Mouse (Mus musculus): ENCODE measurements around the gene Txndc15. TPM values are rescaled to one million over a fixed set of nuclear protein-coding genes. Genes with fewer than 3 reads are reported as not detected.
"Not testable (repeated sequence)": the region's sequence is repeated elsewhere in the genome, so short reads cannot be mapped to it uniquely, and the experiment has no call there.

Txndc15 gene
- total RNA-seq (2017), result 27.3 to 47.8 TPM (median 47.6 TPM) in 3 replicates

- peak; percentile 89 for ATAC-seq (replicated peaks; ENCODE audit: insufficient number of reproducible peaks, low FRiP score, low TSS enrichment, poor library complexity, severe bottlenecking)
Measured at GRCm38 (mm10) chr13:55714501-55715166, at the start of gene Txndc15. Gene Txndc15 (plus strand): TSS chr13:55714650.

- ATAC-seq (replicated peaks; ENCODE audit: insufficient number of reproducible peaks, low FRiP score, low TSS enrichment, poor library complexity, severe bottlenecking), result no peak
Measured at GRCm38 (mm10) chr13:55668550-55668949, 45.9 kb upstream of the Txndc15 start.

DNA sequence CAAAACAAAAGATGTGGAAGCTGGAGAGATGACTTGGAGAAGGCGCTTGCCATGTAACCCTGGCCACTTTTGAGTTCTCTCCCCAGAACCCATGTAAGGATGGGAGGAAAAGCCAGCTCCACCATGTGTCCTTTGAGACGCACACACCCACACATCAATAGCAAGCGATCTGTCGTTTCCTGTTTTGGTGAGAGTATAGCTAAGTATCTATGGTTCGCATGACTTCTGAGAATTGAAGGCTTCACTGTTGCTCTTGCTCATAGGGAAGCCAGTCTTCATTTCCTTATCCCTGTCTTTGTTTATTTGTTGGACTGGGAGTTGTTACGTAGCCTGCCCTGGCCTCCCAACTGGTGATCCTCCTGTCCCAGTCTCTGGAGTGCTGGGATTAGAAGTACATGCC lies 41.7 kb upstream of the Txndc15 start:
- ATAC-seq (replicated peaks; ENCODE audit: insufficient number of reproducible peaks, low FRiP score, low TSS enrichment, poor library complexity, severe bottlenecking), result no peak

- ATAC-seq (replicated peaks; ENCODE audit: insufficient number of reproducible peaks, low FRiP score, low TSS enrichment, poor library complexity, severe bottlenecking), result no peak
Measured at GRCm38 (mm10) chr13:55677364-55677763, 37.1 kb upstream of the Txndc15 start.

GRCm38 (mm10) chr13:55682201-55682600 lies 32.2 kb upstream of the Txndc15 start:
- no peak for ATAC-seq (replicated peaks; ENCODE audit: insufficient number of reproducible peaks, low FRiP score, low TSS enrichment, poor library complexity, severe bottlenecking)

DNA sequence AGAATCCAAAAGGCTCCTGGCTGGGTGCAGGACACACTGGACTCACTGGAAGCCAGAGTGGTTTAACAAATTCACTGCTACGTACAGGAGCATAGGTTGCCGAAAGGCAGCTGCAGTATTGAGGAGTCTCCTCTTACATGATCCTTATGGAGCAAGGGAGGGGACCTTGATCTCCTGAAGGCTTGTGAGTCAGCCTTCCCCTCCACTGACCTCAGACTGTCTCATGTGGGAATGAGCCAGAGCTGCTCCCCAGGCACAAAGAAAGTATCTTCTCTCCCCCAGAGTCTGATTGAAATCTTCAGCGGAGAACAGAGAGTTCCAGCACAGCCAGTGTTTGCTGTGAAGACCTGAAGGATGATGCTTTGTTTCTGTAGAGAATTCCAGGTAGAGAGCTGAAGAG lies 30.9 kb upstream of the Txndc15 start:
- no peak for ATAC-seq (replicated peaks; ENCODE audit: insufficient number of reproducible peaks, low FRiP score, low TSS enrichment, poor library complexity, severe bottlenecking)

- no peak for ATAC-seq (replicated peaks; ENCODE audit: insufficient number of reproducible peaks, low FRiP score, low TSS enrichment, poor library complexity, severe bottlenecking)
Measured at GRCm38 (mm10) chr13:55686107-55686633, 28.3 kb upstream of the Txndc15 start.

GRCm38 (mm10) chr13:55687927-55688602 lies 26.4 kb upstream of the Txndc15 start:
- ATAC-seq (replicated peaks; ENCODE audit: insufficient number of reproducible peaks, low FRiP score, low TSS enrichment, poor library complexity, severe bottlenecking), result no peak

GRCm38 (mm10) chr13:55692535-55693242 lies 21.8 kb upstream of the Txndc15 start, which contains the start of gene B230219D22Rik:
Gene B230219D22Rik (plus strand): TSS chr13:55693124.
- ATAC-seq (replicated peaks; ENCODE audit: insufficient number of reproducible peaks, low FRiP score, low TSS enrichment, poor library complexity, severe bottlenecking), result peak; percentile 81

DNA sequence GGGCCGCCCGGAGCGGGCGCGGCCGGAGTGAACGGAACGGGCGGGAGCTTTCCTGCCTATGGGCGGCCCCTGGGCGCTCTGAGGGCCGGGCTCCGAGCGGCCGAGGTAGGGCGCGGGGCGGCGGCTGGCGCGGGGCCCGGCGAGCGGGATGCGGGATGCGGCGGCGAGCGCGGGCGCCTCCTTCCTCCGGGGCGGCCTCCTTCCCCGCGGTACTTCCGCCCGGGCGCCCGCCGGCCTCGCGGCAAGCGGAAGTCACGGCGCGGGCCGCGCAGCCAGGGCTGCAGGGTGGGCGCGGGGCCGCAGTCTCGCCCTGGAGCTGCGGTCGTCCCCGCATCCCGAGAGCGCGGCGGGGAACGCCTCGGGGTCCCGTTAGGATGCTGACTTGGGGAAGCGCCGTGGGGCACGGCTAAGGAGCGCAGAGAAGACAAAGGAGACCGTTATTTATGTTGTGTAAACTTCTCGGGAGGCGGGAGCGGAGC lies 21.2 kb upstream of the Txndc15 start:
- peak; percentile 12; the same call in 1 of the 2 replicates for ATAC-seq (replicated peaks; ENCODE audit: insufficient number of reproducible peaks, low FRiP score, low TSS enrichment, poor library complexity, severe bottlenecking)

DNA sequence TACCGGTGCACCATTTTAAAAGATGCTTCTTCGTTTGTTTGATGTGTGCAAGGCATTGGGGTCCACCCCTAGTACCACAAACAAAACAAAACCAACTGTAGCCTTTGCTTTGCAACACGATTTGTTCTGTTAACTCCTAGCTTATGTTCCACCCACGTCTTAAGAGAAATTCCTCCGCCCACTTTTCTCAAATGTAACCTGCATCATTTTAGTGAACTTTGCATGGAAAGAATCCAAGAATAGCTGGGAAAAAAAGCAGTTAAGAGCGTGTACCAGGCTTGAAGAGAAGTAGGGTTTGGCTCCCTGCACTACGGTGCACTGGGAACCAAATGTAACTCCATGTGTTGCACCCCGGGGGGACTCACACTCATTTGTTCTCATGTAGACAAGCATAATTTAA lies 20.3 kb upstream of the Txndc15 start:
- ATAC-seq (replicated peaks; ENCODE audit: insufficient number of reproducible peaks, low FRiP score, low TSS enrichment, poor library complexity, severe bottlenecking), result no peak

- not testable (repeated sequence) for ATAC-seq (replicated peaks; ENCODE audit: insufficient number of reproducible peaks, low FRiP score, low TSS enrichment, poor library complexity, severe bottlenecking)
Measured at GRCm38 (mm10) chr13:55695989-55696388, 18.5 kb upstream of the Txndc15 start.

DNA sequence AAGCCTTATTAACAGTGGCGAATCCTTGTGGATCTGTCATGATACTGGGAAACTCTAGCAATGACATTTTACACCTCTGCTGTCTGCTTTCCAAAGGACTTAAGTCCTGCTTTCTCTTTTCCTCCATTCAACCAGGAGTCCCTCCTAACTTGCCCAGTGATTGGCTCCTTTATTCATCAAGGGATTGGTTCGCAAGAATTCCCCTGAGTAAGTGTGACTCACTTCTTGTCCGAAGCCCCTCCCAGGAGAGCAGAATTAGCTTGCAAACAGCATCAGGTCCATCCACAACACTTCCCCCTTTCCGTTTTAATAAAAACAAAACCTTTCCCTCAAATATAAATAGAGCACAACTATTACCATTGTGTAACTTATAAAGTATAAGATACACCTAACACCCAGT lies 10.1 kb upstream of the Txndc15 start:
- no peak for ATAC-seq (replicated peaks; ENCODE audit: insufficient number of reproducible peaks, low FRiP score, low TSS enrichment, poor library complexity, severe bottlenecking)

GRCm38 (mm10) chr13:55712846-55713245 lies 1.6 kb upstream of the Txndc15 start:
- no peak for ATAC-seq (replicated peaks; ENCODE audit: insufficient number of reproducible peaks, low FRiP score, low TSS enrichment, poor library complexity, severe bottlenecking)

- ATAC-seq (replicated peaks; ENCODE audit: insufficient number of reproducible peaks, low FRiP score, low TSS enrichment, poor library complexity, severe bottlenecking), result no peak
Measured at GRCm38 (mm10) chr13:55715167-55715512, 690 bp downstream of the Txndc15 start.

- ATAC-seq (replicated peaks; ENCODE audit: insufficient number of reproducible peaks, low FRiP score, low TSS enrichment, poor library complexity, severe bottlenecking), result no peak
Measured at GRCm38 (mm10) chr13:55715908-55716510, 1.6 kb downstream of the Txndc15 start.

- no peak for ATAC-seq (replicated peaks; ENCODE audit: insufficient number of reproducible peaks, low FRiP score, low TSS enrichment, poor library complexity, severe bottlenecking)
Measured at GRCm38 (mm10) chr13:55721516-55721915, 7.1 kb downstream of the Txndc15 start.

DNA sequence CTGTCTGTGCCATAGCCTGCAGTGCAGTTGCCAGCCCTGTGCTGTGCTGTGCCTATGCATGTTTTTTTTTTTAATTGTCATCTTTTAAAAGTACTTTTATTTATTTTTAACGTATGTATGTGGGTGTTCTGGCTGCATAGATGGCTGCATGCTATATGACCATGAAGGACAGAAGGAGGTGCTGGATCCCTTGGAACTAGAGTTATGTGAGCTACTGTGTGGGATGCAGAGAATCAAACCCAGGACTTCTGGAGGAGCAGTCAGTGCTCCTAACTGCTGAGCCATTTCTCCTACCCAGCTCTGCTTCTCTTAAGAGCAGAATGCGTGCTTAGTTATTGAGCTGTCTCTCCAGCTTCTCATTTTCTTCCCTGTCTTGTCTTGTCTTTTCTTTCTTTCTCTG lies 7.5 kb downstream of the Txndc15 start:
- ATAC-seq (replicated peaks; ENCODE audit: insufficient number of reproducible peaks, low FRiP score, low TSS enrichment, poor library complexity, severe bottlenecking), result no peak

GRCm38 (mm10) chr13:55726598-55727119 lies 12.2 kb downstream of the Txndc15 start:
- no peak for ATAC-seq (replicated peaks; ENCODE audit: insufficient number of reproducible peaks, low FRiP score, low TSS enrichment, poor library complexity, severe bottlenecking)

All from monocyte, adult 5-6 weeks (primary cell).